Mouse (Mus musculus) midbrain, embryonic 12.5 days (tissue): ENCODE measurements around the gene Usp35. TPM values are rescaled to one million over a fixed set of nuclear protein-coding genes. Genes with fewer than 3 reads are reported as not detected.

Experiments used
- ATAC-seq: fragments of 200-750 bp; cut with Nextera tagmentation; 2 replicates; pipeline ENCODE4 v1.8.0; 2017; ENCODE audit warnings: low read depth, moderate TSS enrichment, moderate library complexity; ENCODE audit not compliant: low FRiP score
- H3K27ac ChIP-seq: fragments of 300-500 bp; sonication (generic); replicated peaks from 2 replicates; pipeline ENCODE4 v1.5.1; 2016; ENCODE audit warnings: mild to moderate bottlenecking
- H3K27me3 ChIP-seq: fragments of 300-500 bp; sonication (generic); 2 replicates; pipeline ENCODE4 v1.6.1; 2016; ENCODE audit warnings: mild to moderate bottlenecking
- H3K36me3 ChIP-seq: fragments of 300-500 bp; sonication (generic); 2 replicates; pipeline ENCODE4 v1.6.1; 2016
- H3K4me1 ChIP-seq: fragments of 300-500 bp; sonication (generic); 2 replicates; pipeline ENCODE4 v1.6.1; 2016
- H3K4me2 ChIP-seq: fragments of 300-500 bp; sonication (generic); replicated peaks from 2 replicates; pipeline ENCODE4 v1.6.1; 2016; ENCODE audit warnings: mild to moderate bottlenecking, moderate library complexity
- H3K4me3 ChIP-seq: fragments of 300-500 bp; sonication (generic); 2 replicates; pipeline ENCODE4 v1.5.1; 2016; ENCODE audit warnings: mild to moderate bottlenecking
- H3K9ac ChIP-seq: fragments of 300-500 bp; sonication (generic); replicated peaks from 2 replicates; pipeline ENCODE4 v1.6.1; 2016; ENCODE audit warnings: mild to moderate bottlenecking, moderate library complexity
- H3K9me3 ChIP-seq: fragments of 300-500 bp; sonication (generic); 2 replicates; pipeline ENCODE4 v1.6.1; 2016; ENCODE audit warnings: mild to moderate bottlenecking
- WGBS: fragments of 180-500 bp; shearing (Covaris S2); methylation state at CpG from one replicate; pipeline ENCODE4 v1.1.7; 2016; 5-methylcytosine and 5-hydroxymethylcytosine counted together
- polyA plus RNA-seq: library from polyadenylated mRNA; unstranded; fragments of >200 nt; fragmentation: Nextera tagmentation; extraction: Ambion mirVana; gene quantifications from 2 replicates; pipeline ENCODE4 v1.2.1, GENCODE M21; 2016

Usp35 gene
- polyA plus RNA-seq, 1 experiment from 2014 or later: 3.2 TPM

- ATAC-seq: no peak
- Histone ChIP-seq H3K27me3 (peaks cover 31% of the 10 kb centered on the region), H3K4me1 (peaks cover 33% of the 10 kb centered on the region), H3K36me3 (no peaks in the 10 kb centered on the region), H3K4me3 (no peak overlapping the region), H3K9me3 (no peaks in the 10 kb centered on the region), H3K9ac (no peak overlapping the region), H3K27ac (no peak overlapping the region), H3K4me2 (no peak overlapping the region)
- 91% methylated on average over 3 of the region's 3 CpGs for whole genome bisulfite sequencing
Measured at GRCm38 (mm10) chr7:97329676-97330075, 2.1 kb downstream of the Usp35 start.

GRCm38 (mm10) chr7:97328891-97329588, 2.8 kb downstream of the Usp35 start:
- 71% methylated on average over 13 of the region's 13 CpGs for WGBS
- Histone ChIP-seq H3K4me1 (peaks cover 33% of the 10 kb centered on the region), H3K27ac (no peak overlapping the region), H3K9me3 (no peaks in the 10 kb centered on the region), H3K4me3 (no peak overlapping the region), H3K27me3 (peaks cover 37% of the 10 kb centered on the region), H3K36me3 (no peaks in the 10 kb centered on the region), H3K9ac (no peak overlapping the region), H3K4me2 (no peak overlapping the region)
- ATAC-seq: no peak

GRCm38 (mm10) chr7:97327376-97327775, 4.4 kb downstream of the Usp35 start:
- Histone ChIP-seq H3K4me1 (peaks cover 23% of the 10 kb centered on the region), H3K36me3 (no peaks in the 10 kb centered on the region), H3K9ac (no peak overlapping the region), H3K9me3 (no peaks in the 10 kb centered on the region), H3K27me3 (peaks cover 42% of the 10 kb centered on the region), H3K4me2 (no peak overlapping the region), H3K4me3 (no peak overlapping the region), H3K27ac (no peak overlapping the region)
- 92% methylated on average over 4 of the region's 4 CpGs for WGBS
- no peak for ATAC-seq

GRCm38 (mm10) chr7:97325156-97325985, 6.4 kb downstream of the Usp35 start:
- no peak overlapping the region for H3K27ac ChIP-seq
- H3K27me3 ChIP-seq: peaks cover 42% of the 10 kb centered on the region
- peak overlapping the region; percentile 46 for H3K4me2 ChIP-seq
- H3K9ac ChIP-seq: no peak overlapping the region
- peak; percentile 60; the same call in 1 of the 2 replicates for ATAC-seq
- WGBS: 16% methylated on average over 76 of the region's 96 CpGs
- 0 out of 2 replicates have a peak, but pooled peaks cover 5% of the 10 kb centered on the region for H3K36me3 ChIP-seq
- H3K4me3 ChIP-seq: peak overlapping the region; percentile 34
- peaks cover 14% of the 10 kb centered on the region for H3K4me1 ChIP-seq
- H3K9me3 ChIP-seq: no peaks in the 10 kb centered on the region

GRCm38 (mm10) chr7:97324342-97324741, 7.5 kb downstream of the Usp35 start:
- 89% methylated on average over 8 of the region's 8 CpGs for WGBS
- no peak overlapping the region for H3K4me2 ChIP-seq
- no peaks in the 10 kb centered on the region for H3K9me3 ChIP-seq
- no peak overlapping the region for H3K27ac ChIP-seq
- peaks cover 14% of the 10 kb centered on the region for H3K4me1 ChIP-seq
- no peak for ATAC-seq
- peaks cover 11% of the 10 kb centered on the region; the same call in 1 of the 2 replicates for H3K36me3 ChIP-seq
- H3K9ac ChIP-seq: no peak overlapping the region
- peaks cover 42% of the 10 kb centered on the region for H3K27me3 ChIP-seq
- H3K4me3 ChIP-seq: no peak overlapping the region

- no peaks in the 10 kb centered on the region for H3K9me3 ChIP-seq
- H3K4me1 ChIP-seq: no peaks in the 10 kb centered on the region
- H3K9ac ChIP-seq: no peak overlapping the region
- ATAC-seq: no peak
- peaks cover 23% of the 10 kb centered on the region for H3K36me3 ChIP-seq
- 83% methylated on average over 3 of the region's 3 CpGs for WGBS
- no peaks in the 10 kb centered on the region for H3K27me3 ChIP-seq
- H3K27ac ChIP-seq: no peak overlapping the region
- no peak overlapping the region for H3K4me3 ChIP-seq
- H3K4me2 ChIP-seq: no peak overlapping the region
Measured at GRCm38 (mm10) chr7:97317706-97318105, 14.1 kb downstream of the Usp35 start.

- H3K4me3 ChIP-seq: no peak overlapping the region
- H3K9ac ChIP-seq: no peak overlapping the region
- no peak overlapping the region for H3K27ac ChIP-seq
- H3K36me3 ChIP-seq: peaks cover 38% of the 10 kb centered on the region
- H3K27me3 ChIP-seq: no peaks in the 10 kb centered on the region
- no peaks in the 10 kb centered on the region for H3K9me3 ChIP-seq
- H3K4me2 ChIP-seq: no peak overlapping the region
- ATAC-seq: no peak
- H3K4me1 ChIP-seq: no peaks in the 10 kb centered on the region
- 93% methylated on average over 6 of the region's 6 CpGs for WGBS
Measured at GRCm38 (mm10) chr7:97315656-97316055, 16.2 kb downstream of the Usp35 start.

- H3K9me3 ChIP-seq: no peaks in the 10 kb centered on the region
- no peak overlapping the region for H3K9ac ChIP-seq
- no peak for ATAC-seq
- H3K27ac ChIP-seq: no peak overlapping the region
- WGBS: 94% methylated on average over 5 of the region's 5 CpGs
- no peak overlapping the region for H3K4me2 ChIP-seq
- peaks cover 45% of the 10 kb centered on the region for H3K36me3 ChIP-seq
- H3K4me3 ChIP-seq: no peak overlapping the region
- H3K4me1 ChIP-seq: no peaks in the 10 kb centered on the region
- H3K27me3 ChIP-seq: no peaks in the 10 kb centered on the region
Measured at GRCm38 (mm10) chr7:97314646-97315045, 17.2 kb downstream of the Usp35 start.

GRCm38 (mm10) chr7:97313364-97313995, 18.3 kb downstream of the Usp35 start:
- Histone ChIP-seq H3K9me3 (no peaks in the 10 kb centered on the region), H3K36me3 (peaks cover 50% of the 10 kb centered on the region), H3K27me3 (no peaks in the 10 kb centered on the region), H3K4me2 (no peak overlapping the region), H3K9ac (no peak overlapping the region), H3K4me3 (no peak overlapping the region), H3K27ac (no peak overlapping the region), H3K4me1 (no peaks in the 10 kb centered on the region)
- whole genome bisulfite sequencing: 76% methylated on average over 7 of the region's 7 CpGs
- no peak for ATAC-seq

- H3K4me3 ChIP-seq: no peak overlapping the region
- H3K9me3 ChIP-seq: no peaks in the 10 kb centered on the region
- no peaks in the 10 kb centered on the region for H3K27me3 ChIP-seq
- no peak overlapping the region for H3K4me2 ChIP-seq
- H3K4me1 ChIP-seq: no peaks in the 10 kb centered on the region
- H3K36me3 ChIP-seq: peaks cover 56% of the 10 kb centered on the region
- 90% methylated on average over 6 of the region's 6 CpGs for WGBS
- no peak overlapping the region for H3K9ac ChIP-seq
- H3K27ac ChIP-seq: no peak overlapping the region
- no peak for ATAC-seq
Measured at GRCm38 (mm10) chr7:97312856-97313255, 19.0 kb downstream of the Usp35 start.

- H3K4me3 ChIP-seq: no peak overlapping the region
- H3K36me3 ChIP-seq: peaks cover 61% of the 10 kb centered on the region
- no peak overlapping the region for H3K4me2 ChIP-seq
- H3K4me1 ChIP-seq: no peaks in the 10 kb centered on the region
- no peak overlapping the region for H3K27ac ChIP-seq
- H3K9ac ChIP-seq: no peak overlapping the region
- ATAC-seq: no peak
- H3K27me3 ChIP-seq: no peaks in the 10 kb centered on the region
- no peaks in the 10 kb centered on the region for H3K9me3 ChIP-seq
- WGBS: 90% methylated on average over 17 of the region's 17 CpGs
Measured at GRCm38 (mm10) chr7:97312196-97312595, 19.6 kb downstream of the Usp35 start.

- H3K36me3 ChIP-seq: peaks cover 66% of the 10 kb centered on the region
- no peaks in the 10 kb centered on the region for H3K4me1 ChIP-seq
- 93% methylated on average over 14 of the region's 14 CpGs for WGBS
- H3K9ac ChIP-seq: no peak overlapping the region
- H3K9me3 ChIP-seq: no peaks in the 10 kb centered on the region
- no peak for ATAC-seq
- H3K4me3 ChIP-seq: no peak overlapping the region
- no peak overlapping the region for H3K4me2 ChIP-seq
- no peaks in the 10 kb centered on the region for H3K27me3 ChIP-seq
- no peak overlapping the region for H3K27ac ChIP-seq
Measured at GRCm38 (mm10) chr7:97311620-97312019, 20.2 kb downstream of the Usp35 start.
